8 mouse cellular contexts compared by ENCODE assay signal in the genomic region with DNA sequence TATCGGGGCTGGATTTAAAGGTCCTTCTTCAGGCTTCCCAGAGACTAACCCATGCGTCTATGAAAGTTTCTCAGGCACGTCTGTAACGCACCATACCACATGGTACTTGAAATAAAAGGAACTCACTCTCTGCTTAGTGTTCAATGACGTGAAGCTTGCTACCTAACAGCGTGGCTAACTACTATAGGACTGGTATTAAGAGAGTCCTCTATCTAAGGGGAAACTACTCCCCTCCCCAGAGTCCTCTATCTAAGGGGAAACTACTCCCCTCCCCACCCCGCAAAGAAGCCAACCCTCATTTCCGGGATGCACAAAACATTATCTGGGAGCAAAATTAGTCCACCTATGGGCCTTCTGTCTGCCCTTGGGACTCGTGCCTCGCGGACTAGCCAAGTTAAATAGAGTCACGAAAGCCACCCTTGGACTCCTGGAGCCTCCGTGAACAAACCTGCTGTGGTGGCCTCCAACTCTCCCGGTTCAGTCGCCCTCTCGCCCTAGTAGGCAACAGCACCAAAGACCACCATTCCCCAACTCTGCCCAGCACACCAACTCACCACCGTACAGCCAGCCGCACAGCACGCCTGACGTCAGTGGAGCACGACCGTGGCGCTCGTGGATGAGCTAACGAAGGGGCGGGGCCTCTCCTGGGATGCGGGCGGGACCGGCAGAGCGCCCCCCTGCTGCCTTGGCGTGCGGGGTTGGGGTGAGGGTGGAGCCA. TPM values are rescaled to one million over a fixed set of nuclear protein-coding genes. Genes with fewer than 3 reads are reported as not detected.
DNase-seq lines count a peak whose midpoint lies in the region; ATAC-seq lines count a peak whose summit lies in the region.

A gene (minus strand): TSS at position 599 of the 718 bp plus-strand sequence.

- no peaks in the 10 kb centered on the region for H3K9me3 ChIP-seq in hindbrain, embryonic 12.5 days (replicated peaks)

- H3K4me2 ChIP-seq in hindbrain, embryonic 12.5 days (replicated peaks): peak within 1 kb of the TSS; percentile 78

- H3K27ac ChIP-seq in hindbrain, embryonic 12.5 days: peak within 1 kb of the TSS; percentile 26; the same call in 1 of the 2 replicates

- H3K36me3 ChIP-seq in hindbrain, embryonic 12.5 days: no peaks in the 10 kb centered on the region; the same call in 1 of the 2 replicates

- peak; percentile 92 for ATAC-seq in hindbrain, embryonic 12.5 days (ENCODE audit: low FRiP score)

- no peaks in the 10 kb centered on the region for H3K27me3 ChIP-seq in hindbrain, embryonic 12.5 days

- peak; percentile 98 for DNase-seq in Muller cell, postnatal 12 days (ENCODE audit: inconsistent ontology term)
- peak; percentile 95 for DNase-seq in cerebellum, adult 9-11 months
- DNase-seq in frontal cortex, postnatal 10 days (ENCODE audit: low spot score in 2 of 2): peak; percentile 92 to 97
- peak; percentile 96 to 98 for DNase-seq in layer of hippocampus, postnatal 14 days (ENCODE audit: low spot score in 2 of 2)
- peak; percentile 99 for DNase-seq in lung, postnatal 14 days
- DNase-seq in retina, adult 2 months (ENCODE audit: low read depth, low spot score): peak; percentile 85
- peak; percentile 98 to 99 for DNase-seq in thymus, postnatal 36 days

- peak within 1 kb of the TSS; percentile 74 for H3K4me3 ChIP-seq in hindbrain, embryonic 12.5 days

- whole genome bisulfite sequencing in hindbrain, embryonic 12.5 days: 2% methylated on average over 32 of the region's 32 CpGs

- H3K9ac ChIP-seq in hindbrain, embryonic 12.5 days: peak within 1 kb of the TSS; percentile 73

- peaks cover 26% of the 10 kb centered on the region for H3K4me1 ChIP-seq in hindbrain, embryonic 12.5 days

RNA-seq across cellular contexts. Expression of the gene that starts here (rescaled TPM):
- polyA plus RNA-seq in hindbrain, embryonic 12.5 days (2016; fragmentation: Nextera tagmentation; extraction: Ambion mirVana): 117 and 128 TPM in 2 replicates
- total RNA-seq in layer of hippocampus, postnatal 14 days (2021): 10 to 100 TPM; 53.8 to 59.3 TPM

Comparison
In these comparisons a context has a peak if more than half of its experiments do, and no peak if none do; other contexts are left out.
1. Peak in every context shown above with its lines: DNase-seq, ATAC-seq, H3K4me3 ChIP-seq and H3K27ac ChIP-seq.